Mouse (Mus musculus) bone marrow, adult 2 months (tissue): Measurements from ENCODE around the gene Dnpep. TPM values are rescaled to one million over a fixed set of nuclear protein-coding genes. Genes with fewer than 3 reads are reported as not detected.

Experiments
- H3K27ac ChIP-seq: fragments of 200-500 bp; 2 replicates; pipeline ENCODE4 v1.5.1; 2012; ENCODE audit warnings: low read depth, mild to moderate bottlenecking, control low read depth, inconsistent platforms, low read length; ENCODE audit not compliant: control insufficient read depth, poor library complexity, insufficient read depth
- H3K4me1 ChIP-seq: fragments of 200-500 bp; 2 replicates; pipeline ENCODE4 v1.6.1; 2011; ENCODE audit warnings: low read length; ENCODE audit not compliant: control insufficient read depth, insufficient read depth
- H3K4me3 ChIP-seq: fragments of 200-500 bp; replicated peaks from 2 replicates; pipeline ENCODE3; 2011; ENCODE audit warnings: mild to moderate bottlenecking, low read depth, low read length, control low read depth; ENCODE audit not compliant: control insufficient read depth
- CTCF ChIP-seq: fragments of 200-500 bp; IDR thresholded peaks from 2 replicates; pipeline ENCODE4 v1.5.1; 2011; ENCODE audit warnings: low read length, control low read depth; ENCODE audit not compliant: control insufficient read depth, insufficient read depth
- POLR2A ChIP-seq: fragments of 200-500 bp; IDR thresholded peaks from 2 replicates; pipeline ENCODE4 v1.6.1; 2011; ENCODE audit warnings: low read depth, mild to moderate bottlenecking, control low read depth, low read length, borderline replicate concordance; ENCODE audit not compliant: control insufficient read depth
- WGBS: fragments of 180-500 bp; shearing (Covaris S2); methylation state at CpG from one replicate; pipeline ENCODE4 v1.1.7; 2018; 5-methylcytosine and 5-hydroxymethylcytosine counted together
- polyA plus RNA-seq: library from polyadenylated mRNA; stranded (reverse); fragments of >200 nt; gene quantifications from 2 replicates; pipeline ENCODE4 v1.2.4, GENCODE M21; 2011; ENCODE audit warnings: low replicate concordance; ENCODE audit not compliant: missing spikeins, insufficient read depth, insufficient read length

Dnpep gene
- polyA plus RNA-seq, 1 experiment, result 21.3 TPM

DNA sequence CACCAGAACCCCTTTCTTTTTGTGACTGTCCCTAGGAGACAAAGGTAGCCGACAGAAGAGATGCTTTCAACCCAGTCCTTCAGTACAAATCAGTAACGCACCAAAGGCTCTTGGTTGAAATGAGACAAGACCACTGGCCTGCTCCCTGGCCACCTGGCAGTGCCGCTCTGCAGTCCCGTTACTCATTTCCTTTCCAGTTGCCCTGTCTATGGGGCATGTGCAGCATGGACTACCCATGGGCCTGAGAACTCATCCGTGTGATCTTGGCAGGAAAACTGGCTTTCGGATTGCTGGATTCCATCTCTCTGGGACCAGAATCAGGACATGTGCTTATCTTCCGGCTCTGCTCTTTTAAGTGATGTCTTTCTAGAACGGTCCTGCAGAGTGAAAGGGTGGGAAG, 26.5 kb downstream of the Dnpep start:
- H3K27ac ChIP-seq, result no peak overlapping the region
- TF ChIP-seq CTCF, result no peak
- no peak for TF ChIP-seq POLR2A
- WGBS, result 77% methylated on average over 8 of the region's 8 CpGs
- H3K4me1 ChIP-seq, result no peaks in the 10 kb centered on the region
- no peak overlapping the region for H3K4me3 ChIP-seq

DNA sequence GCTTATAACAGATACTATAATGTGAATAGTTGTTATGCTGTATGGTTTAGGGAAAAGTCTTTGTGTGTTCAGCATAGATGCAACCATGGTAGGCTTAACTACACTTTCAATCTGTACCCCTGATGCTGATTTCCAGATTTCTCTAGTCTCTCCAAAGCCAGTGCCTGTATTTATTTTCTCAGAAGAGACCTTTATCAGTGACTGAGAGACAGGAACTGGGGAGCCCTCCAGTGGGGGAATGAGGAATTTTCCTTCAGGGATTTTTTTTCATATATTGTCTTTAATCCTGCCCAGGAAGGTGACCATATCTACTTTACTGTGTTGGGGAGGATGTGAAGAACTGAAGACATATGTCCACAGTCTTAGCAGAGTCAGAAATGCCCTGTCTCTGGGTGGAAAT, 27.2 kb downstream of the Dnpep start:
- Histone ChIP-seq H3K4me1 (no peaks in the 10 kb centered on the region), H3K27ac (no peak overlapping the region), H3K4me3 (no peak overlapping the region)
- TF ChIP-seq POLR2A, result no peak

DNA sequence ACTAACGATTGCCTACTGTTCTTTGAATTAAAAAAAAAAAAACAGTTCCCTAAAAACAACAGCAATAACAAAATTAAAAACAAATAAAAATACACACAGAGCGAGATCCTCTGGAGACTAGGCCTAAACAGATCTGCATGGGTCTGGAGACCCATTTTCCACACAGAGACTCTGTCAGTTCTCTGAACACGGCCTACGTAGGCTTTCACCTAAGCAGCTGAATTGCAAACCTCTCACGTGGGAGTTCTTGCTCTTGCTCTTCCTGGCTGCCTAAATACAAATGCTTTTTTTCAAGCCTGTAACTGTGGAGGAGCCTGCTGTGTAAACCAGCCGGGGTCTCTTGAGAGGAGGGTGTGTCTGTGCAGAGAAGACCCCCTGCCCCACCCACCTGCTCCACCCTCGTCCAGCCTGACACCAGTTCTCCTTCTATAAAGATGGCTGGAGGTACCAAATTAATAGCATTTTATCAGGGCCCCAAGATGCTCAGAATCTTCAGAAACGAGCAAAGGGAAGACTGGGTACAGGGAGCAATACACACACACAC, 27.8 kb downstream of the Dnpep start:
- 72% methylated on average over 8 of the region's 8 CpGs for WGBS
- H3K4me1 ChIP-seq, result no peaks in the 10 kb centered on the region
- no peak overlapping the region for H3K4me3 ChIP-seq
- no peak for TF ChIP-seq POLR2A
- no peak overlapping the region for H3K27ac ChIP-seq

DNA sequence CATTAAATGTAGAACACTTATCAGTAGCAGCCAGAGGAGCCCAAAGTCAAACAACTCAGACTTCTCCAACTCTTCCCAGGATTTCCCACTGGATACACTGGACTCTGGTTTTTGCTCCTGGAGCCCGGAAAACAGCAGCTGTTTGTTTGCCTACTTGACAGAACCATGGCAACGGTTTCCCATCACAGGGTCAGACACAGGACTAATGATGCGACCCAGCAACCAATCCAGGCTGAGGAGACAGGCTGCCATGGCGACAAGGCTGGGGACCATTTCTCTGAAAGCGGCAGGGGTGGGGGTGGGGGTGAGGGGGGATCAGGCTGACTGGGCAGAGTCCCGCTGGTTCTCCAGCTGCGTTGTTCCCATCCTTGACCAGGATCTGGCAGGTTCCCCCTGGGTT, 28.4 kb downstream of the Dnpep start:
- TF ChIP-seq POLR2A, result no peak
- TF ChIP-seq CTCF, result no peak
- H3K4me3 ChIP-seq, result no peak overlapping the region
- H3K27ac ChIP-seq, result no peak overlapping the region
- 39% methylated on average over 7 of the region's 7 CpGs for WGBS
- H3K4me1 ChIP-seq, result no peaks in the 10 kb centered on the region

DNA sequence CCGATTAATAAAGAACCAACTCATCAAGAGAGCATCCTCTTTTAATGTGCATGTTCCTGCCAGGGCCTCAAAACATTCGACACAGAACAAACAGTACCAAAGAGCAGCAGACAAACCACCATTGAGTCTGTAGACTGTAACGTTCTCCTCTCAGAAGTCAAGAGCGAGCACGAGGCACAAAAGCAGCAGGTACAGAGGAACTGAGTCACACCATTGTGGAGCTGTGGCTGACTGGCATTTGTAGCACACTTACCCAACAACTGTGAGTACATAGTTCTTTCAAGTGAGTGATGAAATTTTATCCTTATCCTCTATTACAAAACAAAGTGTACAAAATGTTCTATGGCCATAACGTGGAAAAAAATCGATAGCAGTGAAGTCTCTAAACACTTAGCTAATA, 32.9 kb downstream of the Dnpep start:
- no peak overlapping the region for H3K27ac ChIP-seq
- H3K4me3 ChIP-seq, result no peak overlapping the region
- 71% methylated on average over 7 of the region's 7 CpGs for WGBS

DNA sequence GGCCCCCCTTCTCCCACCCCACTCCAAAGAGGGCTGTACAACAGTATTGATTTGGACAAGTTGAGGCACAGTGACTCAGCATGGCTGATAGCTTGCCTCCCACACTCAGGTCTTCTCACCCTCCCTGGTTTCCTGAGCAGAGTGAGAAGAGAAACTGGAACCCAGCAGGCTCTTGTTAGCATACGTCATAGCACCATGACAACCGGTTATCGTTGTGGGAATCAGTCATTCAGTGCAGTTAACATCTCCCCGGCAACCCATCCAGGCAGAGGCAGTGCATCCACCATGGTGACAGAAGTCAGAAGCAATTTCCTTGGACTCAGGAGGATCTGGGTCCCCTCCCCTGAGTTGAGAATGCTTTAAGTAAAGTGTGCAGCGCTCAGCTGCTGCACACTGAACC, 34.8 kb downstream of the Dnpep start:
- no peak overlapping the region for H3K27ac ChIP-seq
- 79% methylated on average over 5 of the region's 5 CpGs for WGBS
- no peak for TF ChIP-seq POLR2A
- no peak for TF ChIP-seq CTCF
- H3K4me1 ChIP-seq, result no peaks in the 10 kb centered on the region
- H3K4me3 ChIP-seq, result no peak overlapping the region

More for the DNA sequence above, 32.9 kb downstream of the Dnpep start:
- no peaks in the 10 kb centered on the region for H3K4me1 ChIP-seq
- TF ChIP-seq POLR2A (no peak), CTCF (no peak)

DNA sequence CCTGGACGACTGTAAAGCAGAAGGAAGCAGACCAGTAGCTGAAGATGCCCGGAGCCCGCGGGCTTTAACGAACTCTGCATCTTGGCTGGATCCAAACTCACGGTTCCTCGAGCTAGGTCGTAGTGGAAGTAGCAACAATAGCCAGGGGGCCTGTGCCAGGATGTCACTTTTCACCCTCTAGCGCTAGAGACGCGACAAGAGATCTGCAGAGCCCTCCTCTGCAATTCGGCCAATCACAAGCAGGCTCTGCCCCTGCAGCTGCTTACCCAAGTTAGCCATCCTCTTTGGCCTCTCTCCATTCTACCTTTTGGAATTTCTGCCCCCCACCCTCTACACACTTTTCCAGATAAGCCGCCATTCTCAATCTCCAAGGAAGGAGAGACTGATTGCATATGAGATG, 39.6 kb downstream of the Dnpep start, which contains the start of gene Resp18:
Gene Resp18, minus strand, starts transcription at position 188 of the 400 bp plus-strand sequence.
- no peaks in the 10 kb centered on the region for H3K4me1 ChIP-seq
- no peak for TF ChIP-seq POLR2A
- WGBS, result 8% methylated on average over 13 of the region's 13 CpGs
- H3K4me3 ChIP-seq, result no peak within 1 kb of the TSS
- no peak within 1 kb of the TSS for H3K27ac ChIP-seq

DNA sequence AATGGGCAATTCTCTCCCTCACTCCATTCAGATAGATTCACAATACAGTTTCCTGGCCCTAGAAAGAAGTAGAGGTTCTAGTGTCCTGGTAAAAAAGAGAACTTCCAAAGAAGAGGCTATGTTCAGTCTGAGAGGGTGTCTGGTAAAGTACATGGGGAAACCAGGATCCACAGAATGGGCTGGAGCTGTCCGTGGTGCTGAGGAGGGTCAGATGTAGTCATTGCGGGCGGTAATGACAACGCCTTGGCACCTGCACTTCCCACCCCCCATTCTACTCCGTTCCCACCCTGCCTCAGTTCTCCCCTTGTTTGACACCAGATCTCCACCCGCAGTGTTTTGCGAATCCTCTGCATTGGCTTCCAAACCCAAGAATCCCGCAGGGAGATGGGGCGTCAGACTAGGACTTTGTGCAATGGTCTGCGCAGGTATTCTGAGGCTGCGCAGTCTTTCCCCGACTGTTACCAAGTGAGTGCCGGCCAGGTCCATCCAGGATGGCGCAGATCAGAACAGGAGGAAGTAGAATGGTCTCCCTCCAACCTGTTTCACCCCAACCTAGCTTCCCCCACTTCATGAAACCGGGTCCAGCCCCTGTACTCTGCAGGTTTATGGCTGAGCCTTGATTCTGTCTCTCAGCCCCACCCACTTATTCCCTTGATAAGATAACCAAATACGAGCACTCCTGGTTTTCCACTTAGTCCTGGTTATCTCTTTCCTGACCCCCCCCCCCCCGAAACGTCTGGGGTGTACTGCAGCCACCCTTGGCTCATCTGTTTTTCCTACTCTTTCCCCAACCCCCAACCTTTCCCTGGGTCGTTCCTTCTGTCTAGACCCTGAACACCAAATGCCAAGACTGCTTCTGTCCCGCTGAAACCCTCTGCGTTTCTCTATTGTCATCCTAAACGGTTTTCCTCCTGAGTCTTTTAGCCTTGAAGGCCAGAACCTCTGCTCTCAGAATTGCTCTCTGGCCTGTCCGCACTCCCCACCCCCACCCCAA, 40.3 kb downstream of the Dnpep start:
- Histone ChIP-seq H3K4me1 (no peaks in the 10 kb centered on the region), H3K4me3 (no peak overlapping the region), H3K27ac (no peak overlapping the region)
- TF ChIP-seq POLR2A (no peak), CTCF (no peak)
- 10% methylated on average over 23 of the region's 23 CpGs for WGBS
